Mouse (Mus musculus): ENCODE measurements at regions not wholly inside any gene's neighbourhood (a gene's known extent, or its start where the extent isn't known, plus 50 kb on each side); places are given as distances from the start of the nearest gene placed in this dataset.

DNA sequence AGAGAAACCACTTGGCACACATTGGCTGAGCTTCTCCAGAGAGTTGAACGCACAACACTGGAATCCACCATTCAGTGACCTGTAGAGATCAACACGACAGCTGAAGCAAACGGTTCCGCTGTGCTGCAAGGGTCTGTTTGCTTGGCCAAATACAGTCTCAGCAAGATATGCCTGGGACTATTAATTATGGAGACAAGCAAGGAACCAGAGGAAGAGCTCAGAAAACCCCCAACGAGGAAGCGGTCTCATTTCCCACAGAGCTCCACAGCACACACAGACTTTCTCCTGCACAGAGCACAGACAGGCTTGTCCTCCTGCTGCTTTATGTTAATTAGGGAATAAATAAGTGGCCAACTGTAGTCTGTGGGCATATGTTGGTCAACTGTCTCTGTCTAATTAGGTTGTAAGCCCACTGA is 223.4 kb upstream of the Tacr3 start:
- TF ChIP-seq POLR2A (IDR thresholded peaks at IDR 0.05; ENCODE audit: borderline replicate concordance, insufficient read depth, low read length) (no peak), CTCF (IDR thresholded peaks at IDR 0.05; ENCODE audit: borderline replicate concordance, insufficient read depth, low read depth, low read length) (no peak)

Measured in cerebellum, adult 2 months (tissue).